Mouse (Mus musculus) midbrain, embryonic 15.5 days (tissue): ENCODE measurements around the gene Gm867. TPM values are rescaled to one million over a fixed set of nuclear protein-coding genes. Genes with fewer than 3 reads are reported as not detected.

Experiments used
- ATAC-seq: fragments of 200-750 bp; cut with Nextera tagmentation; replicated peaks from 2 replicates; pipeline ENCODE4 v1.8.0; 2017; ENCODE audit warnings: moderate TSS enrichment
- H3K27ac ChIP-seq: fragments of 300-500 bp; sonication (generic); 2 replicates; pipeline ENCODE4 v1.5.1; 2015; ENCODE audit warnings: mild to moderate bottlenecking, inconsistent platforms
- H3K27me3 ChIP-seq: fragments of 300-500 bp; sonication (generic); replicated peaks from 2 replicates; pipeline ENCODE4 v1.6.1; 2015; ENCODE audit warnings: inconsistent platforms
- H3K36me3 ChIP-seq: fragments of 300-500 bp; sonication (generic); replicated peaks from 2 replicates; pipeline ENCODE4 v1.6.1; 2015; ENCODE audit warnings: inconsistent platforms
- H3K4me1 ChIP-seq: fragments of 300-500 bp; sonication (generic); 2 replicates; pipeline ENCODE4 v1.6.1; 2015; ENCODE audit warnings: inconsistent platforms
- H3K4me2 ChIP-seq: fragments of 300-500 bp; sonication (generic); 2 replicates; pipeline ENCODE4 v1.6.1; 2015; ENCODE audit warnings: inconsistent platforms, mild to moderate bottlenecking, moderate library complexity
- H3K4me3 ChIP-seq: fragments of 300-500 bp; sonication (generic); 2 replicates; pipeline ENCODE4 v1.5.1; 2015; ENCODE audit warnings: mild to moderate bottlenecking, inconsistent platforms
- H3K9ac ChIP-seq: fragments of 300-500 bp; sonication (generic); 2 replicates; pipeline ENCODE4 v1.6.1; 2015; ENCODE audit warnings: mild to moderate bottlenecking, inconsistent platforms
- H3K9me3 ChIP-seq: fragments of 300-500 bp; sonication (generic); 2 replicates; pipeline ENCODE4 v1.6.1; 2016; ENCODE audit warnings: inconsistent platforms
- WGBS: fragments of 180-500 bp; shearing (Covaris S2); methylation state at CpG from one replicate; pipeline ENCODE4 v1.1.7; 2015; ENCODE audit warnings: mixed read lengths; 5-methylcytosine and 5-hydroxymethylcytosine counted together
- polyA plus RNA-seq: library from polyadenylated mRNA; unstranded; fragments of >200 nt; fragmentation: Nextera tagmentation; extraction: Ambion mirVana; gene quantifications from 2 replicates; pipeline ENCODE4 v1.2.1, GENCODE M21; 2015

Gene Gm867
- polyA plus RNA-seq: 1.1 and 1.3 TPM in 2 replicates

- Histone ChIP-seq H3K36me3 (no peaks in the 10 kb centered on the region), H3K27ac (no peak within 1 kb of the TSS), H3K4me1 (peaks cover 12% of the 10 kb centered on the region), H3K4me3 (no peak within 1 kb of the TSS), H3K27me3 (no peaks in the 10 kb centered on the region), H3K4me2 (no peak within 1 kb of the TSS), H3K9ac (no peak within 1 kb of the TSS), H3K9me3 (no peaks in the 10 kb centered on the region)
- WGBS: 83% methylated on average over 5 of the region's 5 CpGs
- ATAC-seq: no peak
These were observed at the start of gene Gm867 for GRCm38 (mm10) chr10:75940520-75940919. TSS of gene Gm867 (minus strand) at chr10:75940672.

GRCm38 (mm10) chr10:75979432-75979831 is 39.0 kb upstream of the Gm867 start:
- H3K9ac ChIP-seq: no peak overlapping the region
- no peaks in the 10 kb centered on the region for H3K36me3 ChIP-seq
- ATAC-seq: no peak
- no peaks in the 10 kb centered on the region for H3K9me3 ChIP-seq
- H3K4me2 ChIP-seq: no peak overlapping the region
- no peaks in the 10 kb centered on the region for H3K27me3 ChIP-seq
- 92% methylated on average over 3 of the region's 3 CpGs for WGBS
- no peak overlapping the region for H3K27ac ChIP-seq
- no peaks in the 10 kb centered on the region for H3K4me1 ChIP-seq
- no peak overlapping the region for H3K4me3 ChIP-seq

GRCm38 (mm10) chr10:75978835-75979157 is 38.3 kb upstream of the Gm867 start:
- Histone ChIP-seq H3K4me1 (no peaks in the 10 kb centered on the region), H3K4me2 (no peak overlapping the region), H3K9me3 (no peaks in the 10 kb centered on the region), H3K9ac (no peak overlapping the region), H3K27me3 (no peaks in the 10 kb centered on the region), H3K36me3 (no peaks in the 10 kb centered on the region), H3K4me3 (no peak overlapping the region), H3K27ac (no peak overlapping the region)
- ATAC-seq: no peak
- WGBS: 80% methylated on average over 5 of the region's 5 CpGs

- Histone ChIP-seq H3K9me3 (no peaks in the 10 kb centered on the region), H3K9ac (no peak overlapping the region), H3K4me1 (no peaks in the 10 kb centered on the region), H3K36me3 (no peaks in the 10 kb centered on the region), H3K4me3 (no peak overlapping the region), H3K27ac (no peak overlapping the region), H3K4me2 (no peak overlapping the region), H3K27me3 (no peaks in the 10 kb centered on the region)
- no peak for ATAC-seq
- WGBS: 45% methylated on average over 10 of the region's 10 CpGs
These were observed 37.8 kb upstream of the Gm867 start for GRCm38 (mm10) chr10:75978119-75978834.

GRCm38 (mm10) chr10:75975216-75975615 is 34.7 kb upstream of the Gm867 start:
- no peaks in the 10 kb centered on the region for H3K9me3 ChIP-seq
- no peaks in the 10 kb centered on the region for H3K4me1 ChIP-seq
- no peak overlapping the region for H3K4me3 ChIP-seq
- no peak for ATAC-seq
- no peak overlapping the region for H3K9ac ChIP-seq
- H3K27me3 ChIP-seq: no peaks in the 10 kb centered on the region
- 78% methylated on average over 5 of the region's 5 CpGs for WGBS
- no peaks in the 10 kb centered on the region for H3K36me3 ChIP-seq
- H3K27ac ChIP-seq: no peak overlapping the region
- no peak overlapping the region for H3K4me2 ChIP-seq

- no peaks in the 10 kb centered on the region for H3K4me1 ChIP-seq
- no peaks in the 10 kb centered on the region for H3K9me3 ChIP-seq
- H3K4me3 ChIP-seq: no peak overlapping the region
- H3K9ac ChIP-seq: no peak overlapping the region
- H3K4me2 ChIP-seq: no peak overlapping the region
- no peak for ATAC-seq
- H3K36me3 ChIP-seq: no peaks in the 10 kb centered on the region
- no peak overlapping the region for H3K27ac ChIP-seq
- no peaks in the 10 kb centered on the region for H3K27me3 ChIP-seq
- WGBS: 93% methylated on average over 10 of the region's 10 CpGs
These were observed 33.4 kb upstream of the Gm867 start for GRCm38 (mm10) chr10:75973846-75974245.

GRCm38 (mm10) chr10:75954381-75954811 is 13.9 kb upstream of the Gm867 start, which contains the start of gene Gm5134:
TSS of gene Gm5134 (plus strand) at chr10:75954514.
- H3K4me1 ChIP-seq: peaks cover 13% of the 10 kb centered on the region
- no peak within 1 kb of the TSS for H3K9ac ChIP-seq
- H3K36me3 ChIP-seq: no peaks in the 10 kb centered on the region
- peak within 1 kb of the TSS; percentile 39 for H3K4me2 ChIP-seq
- WGBS: 35% methylated on average over 20 of the region's 20 CpGs
- ATAC-seq: no peak
- H3K4me3 ChIP-seq: no peak within 1 kb of the TSS; the same call in 1 of the 2 replicates
- H3K9me3 ChIP-seq: no peaks in the 10 kb centered on the region
- H3K27me3 ChIP-seq: peaks cover 18% of the 10 kb centered on the region; the same call in 1 of the 2 replicates
- no peak within 1 kb of the TSS for H3K27ac ChIP-seq

GRCm38 (mm10) chr10:75951424-75952050 is 11.1 kb upstream of the Gm867 start:
- Histone ChIP-seq H3K4me1 (peaks cover 13% of the 10 kb centered on the region), H3K4me3 (peak overlapping the region; percentile 39), H3K9me3 (no peaks in the 10 kb centered on the region), H3K36me3 (no peaks in the 10 kb centered on the region), H3K9ac (0 out of 2 replicates have a peak overlapping the region, but pooled peaks have one; percentile 38), H3K27me3 (peaks cover 18% of the 10 kb centered on the region; the same call in 1 of the 2 replicates), H3K4me2 (peak overlapping the region; percentile 79), H3K27ac (no peak overlapping the region)
- 0 out of 2 replicates have a peak, but pooled peaks have one; percentile 25 for ATAC-seq
- 4% methylated on average over 13 of the region's 13 CpGs for WGBS

- Histone ChIP-seq H3K4me1 (peaks cover 13% of the 10 kb centered on the region), H3K27me3 (peaks cover 18% of the 10 kb centered on the region; the same call in 1 of the 2 replicates), H3K4me2 (peak overlapping the region; percentile 79), H3K4me3 (peak overlapping the region; percentile 39), H3K36me3 (no peaks in the 10 kb centered on the region), H3K27ac (no peak overlapping the region), H3K9me3 (no peaks in the 10 kb centered on the region), H3K9ac (peak overlapping the region; percentile 38)
- peak; percentile 42; the same call in 1 of the 2 replicates for ATAC-seq
- 2% methylated on average over 23 of the region's 23 CpGs for WGBS
These were observed 10.3 kb upstream of the Gm867 start for GRCm38 (mm10) chr10:75950791-75951210.

GRCm38 (mm10) chr10:75949053-75950045 is 8.9 kb upstream of the Gm867 start:
- no peak overlapping the region for H3K9ac ChIP-seq
- peaks cover 18% of the 10 kb centered on the region; the same call in 1 of the 2 replicates for H3K27me3 ChIP-seq
- no peak overlapping the region for H3K4me2 ChIP-seq
- peaks cover 13% of the 10 kb centered on the region for H3K4me1 ChIP-seq
- WGBS: 82% methylated on average over 22 of the region's 22 CpGs
- ATAC-seq: no peak
- no peak overlapping the region for H3K27ac ChIP-seq
- no peaks in the 10 kb centered on the region for H3K36me3 ChIP-seq
- H3K4me3 ChIP-seq: no peak overlapping the region
- no peaks in the 10 kb centered on the region for H3K9me3 ChIP-seq

- H3K4me2 ChIP-seq: no peak overlapping the region
- H3K4me1 ChIP-seq: peaks cover 13% of the 10 kb centered on the region
- H3K36me3 ChIP-seq: no peaks in the 10 kb centered on the region
- no peak overlapping the region for H3K27ac ChIP-seq
- no peak overlapping the region for H3K9ac ChIP-seq
- peaks cover 15% of the 10 kb centered on the region; the same call in 1 of the 2 replicates for H3K27me3 ChIP-seq
- ATAC-seq: no peak
- 74% methylated on average over 5 of the region's 5 CpGs for WGBS
- no peak overlapping the region for H3K4me3 ChIP-seq
- no peaks in the 10 kb centered on the region for H3K9me3 ChIP-seq
These were observed 7.6 kb upstream of the Gm867 start for GRCm38 (mm10) chr10:75948079-75948478.

GRCm38 (mm10) chr10:75945896-75946295 is 5.4 kb upstream of the Gm867 start:
- Histone ChIP-seq H3K9ac (no peak overlapping the region), H3K36me3 (no peaks in the 10 kb centered on the region), H3K4me1 (peaks cover 7% of the 10 kb centered on the region), H3K27me3 (peaks cover 10% of the 10 kb centered on the region; the same call in 1 of the 2 replicates), H3K4me3 (no peak overlapping the region), H3K27ac (no peak overlapping the region), H3K9me3 (no peaks in the 10 kb centered on the region), H3K4me2 (no peak overlapping the region)
- WGBS: 86% methylated on average over 7 of the region's 7 CpGs
- no peak for ATAC-seq
